Mouse (Mus musculus) testis, adult 2 months (tissue): ENCODE data around the gene Aatk. TPM values are rescaled to one million over a fixed set of nuclear protein-coding genes. Genes with fewer than 3 reads are reported as not detected.
A peak's percentile ranks its signal among the peaks of the same experiment; 100 is the strongest.

Experiments used
- H3K27ac ChIP-seq: fragments of 200-500 bp; 2 replicates; pipeline ENCODE4 v1.5.1; 2012; ENCODE audit warnings: low read depth, low read length; ENCODE audit not compliant: control insufficient read depth, insufficient read depth
- H3K27me3 ChIP-seq: fragments of 200-500 bp; 2 replicates; pipeline ENCODE4 v1.6.1; 2012; ENCODE audit warnings: mild to moderate bottlenecking, low read length, moderate library complexity; ENCODE audit not compliant: control insufficient read depth, insufficient read depth
- H3K36me3 ChIP-seq: fragments of 200-500 bp; 2 replicates; pipeline ENCODE4 v1.6.1; 2012; ENCODE audit warnings: mild to moderate bottlenecking, low read length; ENCODE audit not compliant: control insufficient read depth, insufficient read depth
- H3K4me1 ChIP-seq: fragments of 200-500 bp; 2 replicates; pipeline ENCODE4 v1.6.1; 2012; ENCODE audit warnings: low read length; ENCODE audit not compliant: control insufficient read depth, insufficient read depth
- H3K4me3 ChIP-seq: fragments of 200-500 bp; 2 replicates; pipeline ENCODE4 v1.5.1; 2012; ENCODE audit warnings: low read depth, mild to moderate bottlenecking, low read length, moderate library complexity, mixed read lengths; ENCODE audit not compliant: control insufficient read depth
- CTCF ChIP-seq: fragments of 200-500 bp; IDR thresholded peaks from 2 replicates; pipeline ENCODE4 v1.5.1; 2012; ENCODE audit warnings: low read depth, mild to moderate bottlenecking, inconsistent platforms, low read length, moderate library complexity; ENCODE audit not compliant: control insufficient read depth, insufficient read depth, insufficient replicate concordance
- POLR2A ChIP-seq: fragments of 200-500 bp; IDR thresholded peaks from 2 replicates; pipeline ENCODE4 v1.6.1; 2012; ENCODE audit warnings: low read depth, mild to moderate bottlenecking, inconsistent platforms, low read length, moderate library complexity; ENCODE audit not compliant: control insufficient read depth
- polyA plus RNA-seq: library from polyadenylated mRNA; depleted of rRNA; stranded (reverse); fragments of >200 nt; gene quantifications from 2 replicates; pipeline ENCODE4 v1.2.3, GENCODE M21; 2012; rRNA removed

The Aatk gene
- 0.84 and 1.1 TPM in 2 replicates for polyA plus RNA-seq

- Histone ChIP-seq H3K36me3 (no peaks in the 10 kb centered on the region), H3K27me3 (peaks cover 3% of the 10 kb centered on the region; the same call in 1 of the 2 replicates), H3K27ac (no peak within 1 kb of the TSS), H3K4me1 (peaks cover 7% of the 10 kb centered on the region), H3K4me3 (peak within 1 kb of the TSS; percentile 53)
- TF ChIP-seq POLR2A (no peak), CTCF (no peak)
Measured at GRCm38 (mm10) chr11:120046553-120047191, at the start of gene Aatk. Gene Aatk, minus strand, starts transcription at chr11:120047167.

GRCm38 (mm10) chr11:120092817-120093591 is 46.0 kb upstream of the Aatk start:
- Histone ChIP-seq H3K27me3 (no peaks in the 10 kb centered on the region), H3K4me1 (peaks cover 3% of the 10 kb centered on the region; the same call in 1 of the 2 replicates), H3K36me3 (no peaks in the 10 kb centered on the region; the same call in 1 of the 2 replicates), H3K4me3 (no peak overlapping the region), H3K27ac (no peak overlapping the region)
- TF ChIP-seq POLR2A: no peak
- TF ChIP-seq CTCF: peak; percentile 15; the same call in 1 of the 2 replicates

- Histone ChIP-seq H3K27ac (no peak overlapping the region), H3K4me1 (peaks cover 5% of the 10 kb centered on the region), H3K4me3 (no peak overlapping the region), H3K27me3 (no peaks in the 10 kb centered on the region), H3K36me3 (no peaks in the 10 kb centered on the region; the same call in 1 of the 2 replicates)
- no peak; the same call in 1 of the 2 replicates for TF ChIP-seq POLR2A
- no peak for TF ChIP-seq CTCF
Measured at GRCm38 (mm10) chr11:120090661-120091060, 43.7 kb upstream of the Aatk start.

GRCm38 (mm10) chr11:120086702-120087152 is 39.8 kb upstream of the Aatk start, which contains the start of gene Cep131:
Gene Cep131, minus strand, starts transcription at chr11:120086827.
- H3K4me3 ChIP-seq: peak within 1 kb of the TSS; percentile 85
- H3K4me1 ChIP-seq: peaks cover 5% of the 10 kb centered on the region
- H3K36me3 ChIP-seq: no peaks in the 10 kb centered on the region; the same call in 1 of the 2 replicates
- TF ChIP-seq CTCF (no peak), POLR2A (no peak)
- H3K27me3 ChIP-seq: no peaks in the 10 kb centered on the region
- H3K27ac ChIP-seq: peak within 1 kb of the TSS; percentile 39

- peak overlapping the region; percentile 39 for H3K27ac ChIP-seq
- H3K4me3 ChIP-seq: peak overlapping the region; percentile 85
- TF ChIP-seq CTCF: no peak
- TF ChIP-seq POLR2A: no peak
- no peaks in the 10 kb centered on the region for H3K27me3 ChIP-seq
- peaks cover 5% of the 10 kb centered on the region for H3K4me1 ChIP-seq
- no peaks in the 10 kb centered on the region; the same call in 1 of the 2 replicates for H3K36me3 ChIP-seq
Measured at GRCm38 (mm10) chr11:120085891-120086627, 39.1 kb upstream of the Aatk start.

GRCm38 (mm10) chr11:120080282-120080681 is 33.3 kb upstream of the Aatk start:
- Histone ChIP-seq H3K27me3 (no peaks in the 10 kb centered on the region), H3K4me1 (no peaks in the 10 kb centered on the region), H3K36me3 (no peaks in the 10 kb centered on the region; the same call in none of the 2 replicates), H3K4me3 (no peak overlapping the region), H3K27ac (no peak overlapping the region)
- no peak for TF ChIP-seq CTCF
- TF ChIP-seq POLR2A: no peak
